11 mouse cellular contexts compared by ENCODE assay signal in genomic region chr11:88622496-88622895, GRCm38 (mm10).
DNase-seq lines count a peak whose midpoint lies in the region; ATAC-seq and TF ChIP-seq lines count a peak whose summit lies in the region.
"Had no signal": no experiment of that assay in that cellular context is flagged by ENCODE, and none has a peak within 500 bp of the region (broad histone marks: within the 10 kb centered on the region; RNA-seq: fewer than 3 reads in every experiment).

No protein-coding gene starts in this region.

- TF ChIP-seq POLR2A in ES-Bruce4 (IDR thresholded peaks at IDR 0.05; ENCODE audit: insufficient read depth, low read length): no peak

- H3K4me3 ChIP-seq in forebrain, embryonic 10.5 days: no peak overlapping the region
- no peak overlapping the region for H3K4me3 ChIP-seq in forebrain, postnatal 0 days (ENCODE audit: low read depth, low read length)
- H3K4me3 ChIP-seq in heart, embryonic 16.5 days (ENCODE audit: low read length): no peak overlapping the region
- H3K4me3 ChIP-seq in lung, embryonic 14.5 days (ENCODE audit: low read depth, low read length): no peak overlapping the region
- H3K4me3 ChIP-seq in ES-Bruce4 (ENCODE audit: low read depth, low read length): no peak overlapping the region

- H3K4me2 ChIP-seq in forebrain, postnatal 0 days (ENCODE audit: low read depth): no peak overlapping the region
- no peak overlapping the region for H3K4me2 ChIP-seq in heart, embryonic 16.5 days (ENCODE audit: low read depth, low read length)
- no peak overlapping the region for H3K4me2 ChIP-seq in lung, embryonic 14.5 days

- H3K9ac ChIP-seq in forebrain, postnatal 0 days: no peak overlapping the region
- H3K9ac ChIP-seq in heart, embryonic 16.5 days (ENCODE audit: low read length): 0 out of 2 replicates have a peak overlapping the region, but pooled peaks have one; percentile 20
- no peak overlapping the region for H3K9ac ChIP-seq in lung, embryonic 14.5 days
- peak overlapping the region; percentile 30; the same call in 1 of the 2 replicates for H3K9ac ChIP-seq in ES-Bruce4 (ENCODE audit: low read depth, poor library complexity, severe bottlenecking)

- peak overlapping the region; percentile 75; the same call in 1 of the 2 replicates for H3K27ac ChIP-seq in forebrain, embryonic 10.5 days
- H3K27ac ChIP-seq in forebrain, postnatal 0 days (ENCODE audit: low read depth, low read length): no peak overlapping the region
- peak overlapping the region; percentile 82 for H3K27ac ChIP-seq in heart, embryonic 16.5 days (ENCODE audit: low read length)
- peak overlapping the region; percentile 66 for H3K27ac ChIP-seq in lung, embryonic 14.5 days (ENCODE audit: low read depth)
- H3K27ac ChIP-seq in ES-Bruce4 (ENCODE audit: insufficient read depth, low read length): peak overlapping the region; percentile 89

- peaks cover 100% of the 10 kb centered on the region for H3K4me1 ChIP-seq in forebrain, embryonic 10.5 days
- peaks cover 21% of the 10 kb centered on the region for H3K4me1 ChIP-seq in forebrain, postnatal 0 days (ENCODE audit: insufficient read depth)
- H3K4me1 ChIP-seq in heart, embryonic 16.5 days (ENCODE audit: control insufficient read depth, insufficient read depth, low read length): peaks cover 79% of the 10 kb centered on the region
- peaks cover 42% of the 10 kb centered on the region for H3K4me1 ChIP-seq in lung, embryonic 14.5 days (ENCODE audit: insufficient read depth)
- peaks cover 24% of the 10 kb centered on the region for H3K4me1 ChIP-seq in ES-Bruce4 (ENCODE audit: control insufficient read depth, insufficient read depth, low read length)

- no peaks in the 10 kb centered on the region for H3K9me3 ChIP-seq in forebrain, embryonic 10.5 days
- H3K9me3 ChIP-seq in forebrain, postnatal 0 days (ENCODE audit: low read length): no peaks in the 10 kb centered on the region
- no peaks in the 10 kb centered on the region for H3K9me3 ChIP-seq in heart, embryonic 16.5 days (replicated peaks; ENCODE audit: control insufficient read depth, low read length)
- no peaks in the 10 kb centered on the region for H3K9me3 ChIP-seq in lung, embryonic 14.5 days (ENCODE audit: low read depth, low read length)
- H3K9me3 ChIP-seq in ES-Bruce4 (replicated peaks; ENCODE audit: control insufficient read depth, insufficient read depth, low read length, poor library complexity, severe bottlenecking): no peaks in the 10 kb centered on the region

- no peak for TF ChIP-seq CTCF in forebrain, postnatal 0 days (IDR thresholded peaks at IDR 0.05; ENCODE audit: low read depth)
- TF ChIP-seq CTCF in lung, embryonic 14.5 days (IDR thresholded peaks at IDR 0.05; ENCODE audit: low read depth): no peak
- no peak for TF ChIP-seq CTCF in ES-Bruce4 (IDR thresholded peaks at IDR 0.05; ENCODE audit: low read depth, low read length)

- intact Hi-C loops in heart, postnatal 36 days (cut with DNase I): loop anchor here (2.0 kb wide), 1 partner anchor 94 kb away; no protein-coding TSS in a partner anchor

- no peak for ATAC-seq in forebrain, postnatal 0 days
- no peak for ATAC-seq in heart, embryonic 16.5 days (replicated peaks; ENCODE audit: extremely low read depth, insufficient read depth, low FRiP score)
- no peak for ATAC-seq in lung, embryonic 14.5 days (ENCODE audit: insufficient read depth)

- no peak for TF ChIP-seq EP300 in ES-Bruce4 (IDR thresholded peaks at IDR 0.05; ENCODE audit: insufficient read depth, low read depth, low read length)

- DNase-seq in forebrain, embryonic 10.5 days (ENCODE audit: extremely low spot score, low spot score): no peak
- DNase-seq in forebrain, postnatal 0 days: no peak
- no peak for DNase-seq in heart, postnatal 36 days
- DNase-seq in lung, embryonic 14.5 days: peak; percentile 64
- DNase-seq in lung, adult 18-20 months: no peak
- DNase-seq in spleen, postnatal 10 days (ENCODE audit: low spot score in 2 of 2): no peak
- DNase-seq: cerebellum, adult 18-20 months; kidney, adult 8-10 months; right cerebral cortex, postnatal 4 days had no signal

- 64% methylated on average over 6 of the region's 6 CpGs for WGBS in forebrain, embryonic 10.5 days
- WGBS in forebrain, postnatal 0 days: 43% methylated on average over 6 of the region's 6 CpGs
- WGBS in heart, embryonic 16.5 days: 33% methylated on average over 6 of the region's 6 CpGs
- WGBS in lung, embryonic 14.5 days: 33% methylated on average over 6 of the region's 6 CpGs

- H3K36me3 ChIP-seq in forebrain, embryonic 10.5 days (replicated peaks): peaks cover 38% of the 10 kb centered on the region
- no peaks in the 10 kb centered on the region for H3K36me3 ChIP-seq in forebrain, postnatal 0 days (ENCODE audit: insufficient read depth)
- H3K36me3 ChIP-seq in heart, embryonic 16.5 days (ENCODE audit: control insufficient read depth, insufficient read depth): no peaks in the 10 kb centered on the region
- no peaks in the 10 kb centered on the region for H3K36me3 ChIP-seq in lung, embryonic 14.5 days (ENCODE audit: insufficient read depth)
- no peaks in the 10 kb centered on the region for H3K36me3 ChIP-seq in ES-Bruce4 (ENCODE audit: control insufficient read depth, insufficient read depth, low read length, poor library complexity, severe bottlenecking)

- no peaks in the 10 kb centered on the region for H3K27me3 ChIP-seq in forebrain, embryonic 10.5 days (ENCODE audit: poor library complexity, severe bottlenecking)
- no peaks in the 10 kb centered on the region for H3K27me3 ChIP-seq in forebrain, postnatal 0 days (ENCODE audit: insufficient read depth, low read length)
- H3K27me3 ChIP-seq in heart, embryonic 16.5 days (ENCODE audit: control insufficient read depth, insufficient read depth, low read length): no peaks in the 10 kb centered on the region
- H3K27me3 ChIP-seq in lung, embryonic 14.5 days (ENCODE audit: insufficient read depth, low read length): no peaks in the 10 kb centered on the region
- H3K27me3 ChIP-seq in ES-Bruce4 (ENCODE audit: control insufficient read depth, insufficient read depth, low read length, poor library complexity, severe bottlenecking): no peaks in the 10 kb centered on the region

Comparison
In these comparisons a context has a peak if more than half of its experiments do, and no peak if none do; other contexts are left out.
1. H3K9ac ChIP-seq: peak in heart, embryonic 16.5 days (single experiment) and ES-Bruce4 (single experiment); none in forebrain, postnatal 0 days (single experiment) and lung, embryonic 14.5 days (single experiment).